Mouse (Mus musculus) B cell, adult 62 days (primary cell): Measurements from ENCODE around the gene Fam193a. TPM values are rescaled to one million over a fixed set of nuclear protein-coding genes. Genes with fewer than 3 reads are reported as not detected.

ENCODE experiments used
- total RNA-seq: library from RNA; stranded (reverse); gene quantifications from 4 replicates; pipeline ENCODE4 v1.2.4, GENCODE M21; 2023

The Fam193a gene
- total RNA-seq: 73.4 to 83.7 TPM (median 79.7 TPM) in 4 replicates

GRCm38 (mm10) chr5:34369341-34370021, at the start of gene Fam193a:
Gene Fam193a (plus strand): TSS chr5:34369933.

GRCm38 (mm10) chr5:34336097-34336774, 33.5 kb upstream of the Fam193a start, which contains the start of gene Rnf4:
Gene Rnf4 (plus strand): TSS chr5:34336289.

GRCm38 (mm10) chr5:34513466-34514217, 143.9 kb downstream of the Fam193a start, which contains the start of gene Tnip2:
Gene Tnip2 (minus strand): TSS chr5:34513991.

GRCm38 (mm10) chr5:34525663-34526476, 156.1 kb downstream of the Fam193a start, which contains the start of gene Sh3bp2:
Gene Sh3bp2 (plus strand): TSS chr5:34525838.

Other genes starting within 250 kb of the Fam193a start
- 0.77 to 5.8 TPM (median 1.6 TPM) in 4 replicates for gene Poln, start 200.5 kb upstream of the Fam193a start, total RNA-seq
- gene Haus3, start 200.4 kb upstream of the Fam193a start, total RNA-seq: 35.6 to 44.1 TPM (median 39.8 TPM) in 4 replicates
- gene Mxd4, start 182.2 kb upstream of the Fam193a start, total RNA-seq: 68.2 to 88.3 TPM (median 77.7 TPM) in 4 replicates
- 1.3 to 2.4 TPM (median 1.4 TPM) in 4 replicates for gene Zfyve28, start 81.5 kb upstream of the Fam193a start, total RNA-seq
- not detected in 4 replicates for gene Cfap99, start 81.3 kb upstream of the Fam193a start, total RNA-seq
- gene Rnf4, start 33.6 kb upstream of the Fam193a start, total RNA-seq: 209 to 254 TPM (median 230 TPM) in 4 replicates
- gene Tnip2, start 144.1 kb downstream of the Fam193a start, total RNA-seq: 22.8 to 27.3 TPM (median 26.3 TPM) in 4 replicates
- 78.4 to 118 TPM (median 95.6 TPM) in 4 replicates for gene Sh3bp2, start 155.9 kb downstream of the Fam193a start, total RNA-seq
- gene Add1, start 203.7 kb downstream of the Fam193a start, total RNA-seq: 246 to 271 TPM (median 269 TPM) in 4 replicates